Mouse (Mus musculus): ENCODE measurements around the gene Rsad2.

The Rsad2 gene

GRCm38 (mm10) chr12:26401696-26402470 is 54.4 kb downstream of the Rsad2 start:
- no peak for DNase-seq (ENCODE audit: low spot score)

GRCm38 (mm10) chr12:26401254-26401653 is 55.0 kb downstream of the Rsad2 start:
- no peak for DNase-seq (ENCODE audit: low spot score)

DNA sequence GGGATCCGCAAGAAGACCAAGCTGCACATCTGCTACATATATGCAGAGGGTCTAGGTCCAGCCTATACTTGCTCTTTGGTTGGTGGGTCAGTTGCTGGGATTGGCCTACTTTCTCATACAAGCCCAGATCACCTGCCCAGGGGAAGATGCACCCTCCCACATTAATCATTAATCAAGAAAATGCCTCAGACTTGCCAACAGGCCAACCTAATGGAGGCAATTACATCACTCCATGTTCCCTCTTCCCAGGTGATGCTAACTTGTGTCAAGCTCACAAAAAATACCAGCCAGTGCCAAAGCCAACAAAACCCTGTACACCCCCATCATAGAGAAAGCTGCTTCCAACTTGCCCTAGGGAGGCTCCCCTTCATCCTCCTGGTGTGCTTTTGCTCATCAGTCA is 55.5 kb downstream of the Rsad2 start:
- DNase-seq (ENCODE audit: low spot score) = no peak

DNA sequence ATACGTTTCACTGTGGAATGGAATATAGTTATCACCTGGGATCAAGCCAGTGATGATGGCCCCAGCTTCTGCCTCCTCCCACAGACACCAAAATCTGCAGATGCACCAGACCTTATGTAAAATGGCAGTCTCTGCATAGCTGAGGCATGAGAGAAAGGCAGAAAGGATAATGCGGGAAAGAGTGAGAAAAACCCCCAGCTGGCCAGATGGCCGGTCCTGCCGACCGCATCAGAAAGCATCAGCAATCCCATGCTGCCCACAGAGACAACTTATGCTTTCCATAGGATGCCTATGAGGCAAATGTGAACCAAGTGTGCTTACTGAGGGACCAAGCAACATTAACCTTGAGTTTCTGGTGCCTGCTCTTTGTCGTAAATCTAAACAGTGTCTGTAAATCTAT is 56.9 kb downstream of the Rsad2 start:
- DNase-seq (ENCODE audit: low spot score) = no peak

- DNase-seq (ENCODE audit: low spot score) = no peak
Observed at GRCm38 (mm10) chr12:26398597-26398996, 57.7 kb downstream of the Rsad2 start.

- no peak for DNase-seq (ENCODE audit: low spot score)
Observed at GRCm38 (mm10) chr12:26394485-26395470, 61.5 kb downstream of the Rsad2 start.

DNA sequence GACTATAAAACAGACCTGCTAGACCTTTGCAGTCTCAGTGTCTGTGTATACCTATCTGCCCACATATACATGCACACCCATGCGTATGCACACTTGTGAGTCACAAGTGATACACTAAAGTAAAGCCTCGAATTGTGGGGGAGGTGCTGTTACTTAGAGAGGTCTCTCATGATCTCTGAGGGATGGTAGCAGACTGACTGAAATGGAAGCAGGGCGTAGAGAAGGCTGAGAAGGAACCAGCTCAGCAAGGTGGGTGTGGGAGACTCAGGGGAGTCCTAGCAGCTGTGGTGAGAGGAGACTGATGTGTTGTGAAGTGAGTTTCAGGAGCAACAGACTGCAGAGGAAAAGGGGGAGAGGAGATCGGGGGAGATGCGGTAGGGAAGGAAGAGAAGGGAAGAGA is 63.0 kb downstream of the Rsad2 start:
- DNase-seq (ENCODE audit: low spot score) = no peak

Measured in ovary, postnatal 10 days (tissue).